Mouse (Mus musculus) ES-E14 (cell line): Measurements from ENCODE around the gene I830077J02Rik.

Source experiments
- MAFK ChIP-seq: IDR thresholded peaks from 2 replicates; pipeline ENCODE4 v1.6.1; 2014; ENCODE audit warnings: mild to moderate bottlenecking, low read depth, low read length, inconsistent platforms; ENCODE audit not compliant: insufficient read depth
- ZNF384 ChIP-seq: IDR thresholded peaks from 2 replicates; pipeline ENCODE4 v1.6.1; 2012; ENCODE audit warnings: low read depth, low read length, inconsistent platforms

GRCm38 (mm10) chr3:105928195-105928569 is 4.3 kb downstream of the I830077J02Rik start:
- TF ChIP-seq ZNF384 (no peak), MAFK (no peak)
